Mouse (Mus musculus): ENCODE results near the gene Snd1. TPM values are rescaled to one million over a fixed set of nuclear protein-coding genes. Genes with fewer than 3 reads are reported as not detected.

Snd1 gene
- polyA plus RNA-seq, 1 experiment from 2014 or later: 139 TPM

GRCm38 (mm10) chr6:28586806-28587205, 111.9 kb downstream of the Snd1 start:
- no peaks in the 10 kb centered on the region for H3K4me1 ChIP-seq (replicated peaks; ENCODE audit: control insufficient read depth, insufficient read depth, low read length)
- no peak for ATAC-seq (replicated peaks; ENCODE audit: low FRiP score, low TSS enrichment, low read depth)
- H3K4me3 ChIP-seq (ENCODE audit: low read depth, low read length): no peak overlapping the region
- DNase-seq (ENCODE audit: low spot score): no peak
- no peaks in the 10 kb centered on the region for H3K36me3 ChIP-seq (ENCODE audit: control insufficient read depth, insufficient read depth, low read length)
- H3K27me3 ChIP-seq (replicated peaks; ENCODE audit: control insufficient read depth, insufficient read depth, low read length): no peaks in the 10 kb centered on the region
- 97% methylated on average over 3 of the region's 3 CpGs for WGBS
- no peaks in the 10 kb centered on the region for H3K9me3 ChIP-seq (ENCODE audit: control insufficient read depth, low read length)
- no peak overlapping the region for H3K4me2 ChIP-seq (ENCODE audit: low read length)
- H3K27ac ChIP-seq (ENCODE audit: low read depth): no peak overlapping the region
- no peak overlapping the region for H3K9ac ChIP-seq (ENCODE audit: low read length)

GRCm38 (mm10) chr6:28588494-28589171, 113.7 kb downstream of the Snd1 start:
- Histone ChIP-seq H3K27me3 (replicated peaks; ENCODE audit: control insufficient read depth, insufficient read depth, low read length) (no peaks in the 10 kb centered on the region), H3K4me3 (ENCODE audit: low read depth, low read length) (no peak overlapping the region), H3K36me3 (ENCODE audit: control insufficient read depth, insufficient read depth, low read length) (0 out of 2 replicates have a peak, but pooled peaks cover 5% of the 10 kb centered on the region), H3K27ac (ENCODE audit: low read depth) (no peak overlapping the region), H3K9ac (ENCODE audit: low read length) (no peak overlapping the region), H3K4me1 (replicated peaks; ENCODE audit: control insufficient read depth, insufficient read depth, low read length) (no peaks in the 10 kb centered on the region), H3K9me3 (ENCODE audit: control insufficient read depth, low read length) (no peaks in the 10 kb centered on the region), H3K4me2 (ENCODE audit: low read length) (no peak overlapping the region)
- 83% methylated on average over 5 of the region's 5 CpGs for WGBS
- DNase-seq (ENCODE audit: low spot score) (no peak), ATAC-seq (replicated peaks; ENCODE audit: low FRiP score, low TSS enrichment, low read depth) (no peak)

GRCm38 (mm10) chr6:28592323-28592893, 117.5 kb downstream of the Snd1 start:
- 97% methylated on average over 3 of the region's 3 CpGs for WGBS
- H3K36me3 ChIP-seq (ENCODE audit: control insufficient read depth, insufficient read depth, low read length): 0 out of 2 replicates have a peak, but pooled peaks cover 5% of the 10 kb centered on the region

GRCm38 (mm10) chr6:28593708-28594107, 118.8 kb downstream of the Snd1 start:
- no peak overlapping the region for H3K4me3 ChIP-seq (ENCODE audit: low read depth, low read length)
- 50% methylated on average over 3 of the region's 3 CpGs for WGBS
- no peaks in the 10 kb centered on the region for H3K4me1 ChIP-seq (replicated peaks; ENCODE audit: control insufficient read depth, insufficient read depth, low read length)
- no peak for DNase-seq (ENCODE audit: low spot score)
- no peak overlapping the region for H3K4me2 ChIP-seq (ENCODE audit: low read length)
- no peak for ATAC-seq (replicated peaks; ENCODE audit: low FRiP score, low TSS enrichment, low read depth)
- no peaks in the 10 kb centered on the region for H3K27me3 ChIP-seq (replicated peaks; ENCODE audit: control insufficient read depth, insufficient read depth, low read length)
- H3K27ac ChIP-seq (ENCODE audit: low read depth): no peak overlapping the region
- 0 out of 2 replicates have a peak, but pooled peaks cover 5% of the 10 kb centered on the region for H3K36me3 ChIP-seq (ENCODE audit: control insufficient read depth, insufficient read depth, low read length)
- H3K9ac ChIP-seq (ENCODE audit: low read length): no peak overlapping the region
- no peaks in the 10 kb centered on the region for H3K9me3 ChIP-seq (ENCODE audit: control insufficient read depth, low read length)

More at GRCm38 (mm10) chr6:28592323-28592893, 117.5 kb downstream of the Snd1 start:
- no peak overlapping the region for H3K27ac ChIP-seq (ENCODE audit: low read depth)
- no peaks in the 10 kb centered on the region for H3K4me1 ChIP-seq (replicated peaks; ENCODE audit: control insufficient read depth, insufficient read depth, low read length)
- DNase-seq (ENCODE audit: low spot score) (no peak), ATAC-seq (replicated peaks; ENCODE audit: low FRiP score, low TSS enrichment, low read depth) (no peak)
- no peaks in the 10 kb centered on the region for H3K9me3 ChIP-seq (ENCODE audit: control insufficient read depth, low read length)
- no peak overlapping the region for H3K4me3 ChIP-seq (ENCODE audit: low read depth, low read length)
- no peak overlapping the region for H3K9ac ChIP-seq (ENCODE audit: low read length)
- no peaks in the 10 kb centered on the region for H3K27me3 ChIP-seq (replicated peaks; ENCODE audit: control insufficient read depth, insufficient read depth, low read length)
- H3K4me2 ChIP-seq (ENCODE audit: low read length): no peak overlapping the region

GRCm38 (mm10) chr6:28594759-28595158, 119.8 kb downstream of the Snd1 start:
- H3K27me3 ChIP-seq (replicated peaks; ENCODE audit: control insufficient read depth, insufficient read depth, low read length): no peaks in the 10 kb centered on the region
- H3K27ac ChIP-seq (ENCODE audit: low read depth): no peak overlapping the region
- DNase-seq (ENCODE audit: low spot score) (no peak), ATAC-seq (replicated peaks; ENCODE audit: low FRiP score, low TSS enrichment, low read depth) (no peak)
- no peaks in the 10 kb centered on the region for H3K9me3 ChIP-seq (ENCODE audit: control insufficient read depth, low read length)
- 0 out of 2 replicates have a peak, but pooled peaks cover 5% of the 10 kb centered on the region for H3K36me3 ChIP-seq (ENCODE audit: control insufficient read depth, insufficient read depth, low read length)
- H3K4me3 ChIP-seq (ENCODE audit: low read depth, low read length): no peak overlapping the region
- no peak overlapping the region for H3K4me2 ChIP-seq (ENCODE audit: low read length)
- H3K4me1 ChIP-seq (replicated peaks; ENCODE audit: control insufficient read depth, insufficient read depth, low read length): no peaks in the 10 kb centered on the region
- 97% methylated on average over 4 of the region's 4 CpGs for WGBS
- no peak overlapping the region for H3K9ac ChIP-seq (ENCODE audit: low read length)

GRCm38 (mm10) chr6:28595231-28595630, 120.3 kb downstream of the Snd1 start:
- Histone ChIP-seq H3K9me3 (ENCODE audit: control insufficient read depth, low read length) (no peaks in the 10 kb centered on the region), H3K4me2 (ENCODE audit: low read length) (no peak overlapping the region), H3K4me1 (replicated peaks; ENCODE audit: control insufficient read depth, insufficient read depth, low read length) (no peaks in the 10 kb centered on the region), H3K36me3 (ENCODE audit: control insufficient read depth, insufficient read depth, low read length) (0 out of 2 replicates have a peak, but pooled peaks cover 5% of the 10 kb centered on the region), H3K4me3 (ENCODE audit: low read depth, low read length) (no peak overlapping the region), H3K27ac (ENCODE audit: low read depth) (no peak overlapping the region), H3K27me3 (replicated peaks; ENCODE audit: control insufficient read depth, insufficient read depth, low read length) (no peaks in the 10 kb centered on the region), H3K9ac (ENCODE audit: low read length) (no peak overlapping the region)
- no peak for ATAC-seq (replicated peaks; ENCODE audit: low FRiP score, low TSS enrichment, low read depth)
- no peak for DNase-seq (ENCODE audit: low spot score)
- WGBS: 93% methylated on average over 1 of the region's 1 CpGs

GRCm38 (mm10) chr6:28597266-28597665, 122.3 kb downstream of the Snd1 start:
- ATAC-seq (replicated peaks; ENCODE audit: low FRiP score, low TSS enrichment, low read depth) (no peak), DNase-seq (ENCODE audit: low spot score) (no peak)
- H3K9ac ChIP-seq (ENCODE audit: low read length): no peak overlapping the region
- H3K27ac ChIP-seq (ENCODE audit: low read depth): no peak overlapping the region
- H3K9me3 ChIP-seq (ENCODE audit: control insufficient read depth, low read length): no peaks in the 10 kb centered on the region
- H3K4me3 ChIP-seq (ENCODE audit: low read depth, low read length): no peak overlapping the region
- no peaks in the 10 kb centered on the region for H3K27me3 ChIP-seq (replicated peaks; ENCODE audit: control insufficient read depth, insufficient read depth, low read length)
- H3K4me2 ChIP-seq (ENCODE audit: low read length): no peak overlapping the region
- no peaks in the 10 kb centered on the region for H3K4me1 ChIP-seq (replicated peaks; ENCODE audit: control insufficient read depth, insufficient read depth, low read length)
- 0 out of 2 replicates have a peak, but pooled peaks cover 2% of the 10 kb centered on the region for H3K36me3 ChIP-seq (ENCODE audit: control insufficient read depth, insufficient read depth, low read length)
- WGBS: 85% methylated on average over 5 of the region's 5 CpGs

GRCm38 (mm10) chr6:28599120-28599519, 124.2 kb downstream of the Snd1 start:
- H3K4me3 ChIP-seq (ENCODE audit: low read depth, low read length): no peak overlapping the region
- no peak overlapping the region for H3K4me2 ChIP-seq (ENCODE audit: low read length)
- WGBS: 86% methylated on average over 5 of the region's 5 CpGs
- ATAC-seq (replicated peaks; ENCODE audit: low FRiP score, low TSS enrichment, low read depth) (no peak), DNase-seq (ENCODE audit: low spot score) (no peak)
- no peaks in the 10 kb centered on the region for H3K27me3 ChIP-seq (replicated peaks; ENCODE audit: control insufficient read depth, insufficient read depth, low read length)
- no peaks in the 10 kb centered on the region for H3K36me3 ChIP-seq (ENCODE audit: control insufficient read depth, insufficient read depth, low read length)
- H3K9ac ChIP-seq (ENCODE audit: low read length): no peak overlapping the region
- H3K9me3 ChIP-seq (ENCODE audit: control insufficient read depth, low read length): no peaks in the 10 kb centered on the region
- no peaks in the 10 kb centered on the region for H3K4me1 ChIP-seq (replicated peaks; ENCODE audit: control insufficient read depth, insufficient read depth, low read length)
- H3K27ac ChIP-seq (ENCODE audit: low read depth): no peak overlapping the region

GRCm38 (mm10) chr6:28600404-28600803, 125.5 kb downstream of the Snd1 start:
- H3K9me3 ChIP-seq (ENCODE audit: control insufficient read depth, low read length): no peaks in the 10 kb centered on the region
- no peak overlapping the region for H3K4me2 ChIP-seq (ENCODE audit: low read length)
- no peak for DNase-seq (ENCODE audit: low spot score)
- no peak overlapping the region for H3K9ac ChIP-seq (ENCODE audit: low read length)
- H3K36me3 ChIP-seq (ENCODE audit: control insufficient read depth, insufficient read depth, low read length): no peaks in the 10 kb centered on the region
- no peak for ATAC-seq (replicated peaks; ENCODE audit: low FRiP score, low TSS enrichment, low read depth)
- H3K4me3 ChIP-seq (ENCODE audit: low read depth, low read length): no peak overlapping the region
- H3K4me1 ChIP-seq (replicated peaks; ENCODE audit: control insufficient read depth, insufficient read depth, low read length): no peaks in the 10 kb centered on the region
- no peak overlapping the region for H3K27ac ChIP-seq (ENCODE audit: low read depth)
- H3K27me3 ChIP-seq (replicated peaks; ENCODE audit: control insufficient read depth, insufficient read depth, low read length): no peaks in the 10 kb centered on the region
